Mouse (Mus musculus): ENCODE measurements at regions not wholly inside any gene's neighbourhood (a gene's known extent, or its start where the extent isn't known, plus 50 kb on each side); places are given as distances from the start of the nearest gene placed in this dataset.
"Not testable (repeated sequence)": the region's sequence is repeated elsewhere in the genome, so short reads cannot be mapped to it uniquely, and the experiment has no call there.

DNA sequence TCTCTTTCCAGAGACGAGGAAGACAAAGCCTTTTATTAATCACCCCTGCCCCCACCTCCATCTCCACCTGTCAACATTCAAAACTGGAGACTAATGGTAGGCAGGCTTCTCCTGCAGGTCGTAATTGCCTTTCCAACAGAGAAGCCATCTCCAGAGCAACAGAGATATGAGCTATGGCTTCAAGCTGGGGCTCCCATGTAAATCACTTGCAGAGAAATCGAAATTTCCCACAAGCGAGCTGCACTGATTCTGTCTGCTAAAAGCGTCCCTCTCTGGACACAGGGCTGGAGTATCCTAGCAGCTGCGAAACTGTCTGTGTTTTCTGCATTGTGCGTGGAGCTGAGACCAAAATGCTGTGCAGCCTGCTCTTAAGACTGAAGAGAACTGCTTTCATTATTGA, 176.6 kb downstream of the Cartpt start:
- DNase-seq, result no peak

DNA sequence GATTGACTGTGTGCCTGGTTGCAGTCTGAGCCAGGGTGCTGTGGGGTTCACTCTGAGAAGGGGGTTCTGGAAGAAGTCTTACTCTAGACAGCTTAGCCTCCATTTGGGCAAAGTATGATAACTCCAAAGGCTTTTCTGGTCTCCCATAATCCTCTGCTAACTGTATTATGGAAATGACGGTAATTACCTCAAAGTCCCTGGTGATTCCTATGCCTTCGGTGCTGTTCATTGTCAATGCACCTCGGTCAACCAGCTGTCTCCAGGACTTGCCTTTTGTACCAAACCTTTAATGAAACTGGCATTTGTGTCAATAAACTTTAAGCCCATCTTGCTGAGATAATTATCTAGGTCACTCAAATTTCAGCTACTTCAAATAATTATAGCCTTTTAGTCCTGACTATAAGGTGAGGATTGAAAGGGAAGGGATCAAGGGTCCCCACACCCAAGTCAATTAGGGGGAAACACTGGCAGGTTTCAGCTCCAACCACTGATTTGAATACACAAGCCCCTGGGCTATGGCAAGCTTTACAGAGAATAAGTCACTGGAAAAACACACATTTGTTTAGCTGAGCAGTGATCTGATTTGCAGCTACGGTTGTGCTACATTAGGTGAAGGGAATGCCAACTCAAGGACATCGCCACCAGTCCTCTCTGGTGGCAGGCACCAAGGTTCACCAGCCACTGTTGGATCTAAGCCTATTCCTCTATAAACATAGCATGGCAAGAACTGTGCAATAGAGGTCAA, 177.5 kb downstream of the Cartpt start:
- no peak for DNase-seq

DNA sequence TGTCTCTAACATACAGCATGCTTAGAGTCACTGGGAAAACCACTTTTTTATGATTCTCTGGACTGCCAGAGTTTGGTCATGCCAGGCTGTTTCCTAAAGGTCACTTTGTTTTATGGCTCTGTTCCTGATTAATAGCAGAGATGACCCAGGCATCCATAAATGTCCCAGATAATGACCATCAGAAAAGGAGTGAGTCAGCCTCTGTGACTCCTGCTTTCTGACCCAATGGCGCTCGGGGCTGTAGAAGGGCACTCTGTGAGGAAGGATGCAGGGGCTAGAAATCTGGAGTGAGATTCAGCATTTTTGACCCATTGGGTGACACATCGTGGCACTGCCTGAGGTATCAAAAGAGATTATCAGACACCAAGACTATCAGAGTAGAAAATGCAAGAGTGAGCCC, 180.3 kb downstream of the Cartpt start:
- no peak for DNase-seq

DNA sequence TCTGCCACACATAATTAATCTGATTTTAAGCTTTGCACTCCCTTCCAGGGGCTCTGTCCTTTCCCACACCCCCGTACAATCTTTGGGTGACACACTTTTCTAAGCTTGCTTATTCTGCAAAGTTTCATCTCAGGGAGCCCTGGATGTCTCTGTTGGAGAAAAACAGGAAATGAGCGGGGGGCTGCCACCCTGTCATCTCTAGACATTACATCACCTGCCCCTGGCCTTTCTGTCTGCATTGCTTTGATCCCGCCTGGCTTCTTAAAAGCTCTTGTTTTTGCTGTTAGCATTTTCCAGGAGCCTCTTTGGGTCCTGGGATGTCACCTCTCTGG, 180.2 kb upstream of the Map1b start:
- no peak for DNase-seq

DNA sequence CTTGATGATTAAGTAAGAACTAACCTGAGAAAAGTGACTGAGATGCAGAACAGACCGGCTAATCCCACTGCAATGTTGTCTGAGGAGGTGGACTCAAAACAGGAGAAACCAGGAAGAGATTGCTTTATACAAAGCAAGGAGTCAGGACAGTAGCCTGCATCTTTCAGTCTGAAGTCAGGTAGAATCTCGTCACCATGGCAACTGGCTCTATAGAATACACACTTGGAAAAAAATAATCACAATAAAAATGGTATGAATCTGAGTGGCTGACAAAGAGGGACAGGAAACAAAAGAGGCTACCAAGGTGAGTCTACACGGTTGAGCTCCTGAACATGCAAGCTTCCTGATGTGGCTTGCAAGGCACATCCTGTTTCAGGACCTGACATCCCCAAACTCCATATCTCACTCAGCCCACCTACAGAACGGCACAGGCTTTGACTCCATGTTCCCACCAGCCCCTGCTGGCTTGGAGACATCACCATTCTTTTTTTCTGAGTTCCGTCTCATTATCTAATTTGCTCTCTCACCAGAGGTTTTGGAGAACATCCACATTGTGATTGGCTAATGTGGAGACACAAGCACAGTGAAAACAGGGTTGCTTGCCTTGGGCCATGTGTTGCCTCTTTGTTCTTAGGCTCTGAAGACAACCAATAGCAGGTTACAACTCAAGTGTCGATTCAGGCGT, 179.7 kb upstream of the Map1b start:
- DNase-seq, result no peak

DNA sequence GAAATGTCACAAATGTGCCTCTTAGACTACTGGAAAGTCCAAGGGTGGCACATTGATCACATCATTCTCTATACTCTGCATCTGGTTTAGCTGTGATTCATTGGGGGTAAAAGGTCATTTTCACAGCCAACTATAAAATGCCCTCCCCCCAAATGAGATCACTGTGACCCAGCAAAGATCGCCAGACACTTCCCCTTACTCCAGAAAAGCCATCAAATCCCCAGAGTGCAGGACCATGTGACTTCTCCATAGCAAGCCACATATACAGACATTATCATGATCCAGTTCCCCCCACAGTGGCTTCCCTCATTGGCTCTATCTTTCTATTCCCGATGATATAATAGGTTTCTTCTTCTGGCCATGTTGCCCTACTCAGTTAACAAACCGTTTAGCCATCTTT, 163.6 kb upstream of the Map1b start:
- DNase-seq, result no peak

DNA sequence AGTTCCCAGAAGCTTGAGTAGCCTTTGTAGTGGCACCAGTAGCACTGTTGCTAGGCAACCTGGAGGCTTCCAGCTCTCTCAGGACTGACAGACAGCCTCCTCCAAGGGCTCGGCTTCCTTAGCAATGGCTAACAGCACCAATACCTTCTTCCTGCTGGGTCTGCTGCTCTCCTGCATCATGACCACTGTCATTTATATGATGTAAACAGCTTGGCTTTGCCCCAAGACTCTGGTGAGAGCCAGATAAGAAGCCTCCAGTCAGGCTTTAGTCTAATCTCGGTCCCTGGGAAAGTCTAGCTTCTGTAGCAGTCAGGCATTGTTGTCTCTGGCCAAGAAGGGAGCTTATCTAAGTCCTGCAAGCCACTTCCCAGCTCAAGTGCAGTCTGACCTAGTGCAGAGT, 163.1 kb upstream of the Map1b start:
- DNase-seq, result peak; percentile 35

DNA sequence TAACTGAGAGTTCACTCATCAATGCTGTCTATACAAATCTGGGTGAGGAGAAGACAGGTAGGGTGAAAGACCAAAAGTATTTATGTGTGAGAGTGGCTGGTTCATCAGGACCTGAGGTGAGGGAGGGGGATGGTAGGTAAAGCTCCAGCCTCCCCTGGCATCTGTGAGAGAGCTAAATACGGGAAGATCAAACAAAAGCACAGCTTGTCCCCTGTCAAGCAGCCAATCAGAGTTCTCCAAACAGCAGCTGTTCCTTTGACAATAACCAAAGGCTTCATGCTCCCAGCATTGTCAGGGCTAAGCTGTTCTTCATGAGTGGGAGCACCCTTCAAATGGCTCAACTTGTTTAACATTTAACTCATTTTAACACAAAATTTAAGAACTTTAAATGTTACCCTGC, 160.1 kb upstream of the Map1b start:
- peak; percentile 11 for DNase-seq

DNA sequence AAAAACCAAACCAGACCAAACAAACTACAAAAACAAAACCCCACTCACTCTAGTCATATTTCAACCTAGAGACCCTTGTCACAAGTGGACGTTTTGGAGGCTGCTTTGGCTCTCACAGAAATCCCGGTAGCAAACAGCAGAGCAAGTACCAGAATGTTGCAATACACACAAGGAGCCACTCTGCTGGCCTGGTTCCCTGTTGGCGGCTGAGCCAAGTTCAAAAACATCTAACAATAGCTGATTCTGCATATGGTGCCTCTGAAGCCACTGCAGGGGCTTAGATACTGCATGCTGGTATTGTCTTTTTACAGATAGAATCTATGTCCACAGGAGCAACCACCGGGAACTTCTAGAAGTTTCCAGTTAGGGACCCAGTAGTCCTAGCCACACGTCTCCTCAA, 159.6 kb upstream of the Map1b start:
- DNase-seq, result peak; percentile 75

DNA sequence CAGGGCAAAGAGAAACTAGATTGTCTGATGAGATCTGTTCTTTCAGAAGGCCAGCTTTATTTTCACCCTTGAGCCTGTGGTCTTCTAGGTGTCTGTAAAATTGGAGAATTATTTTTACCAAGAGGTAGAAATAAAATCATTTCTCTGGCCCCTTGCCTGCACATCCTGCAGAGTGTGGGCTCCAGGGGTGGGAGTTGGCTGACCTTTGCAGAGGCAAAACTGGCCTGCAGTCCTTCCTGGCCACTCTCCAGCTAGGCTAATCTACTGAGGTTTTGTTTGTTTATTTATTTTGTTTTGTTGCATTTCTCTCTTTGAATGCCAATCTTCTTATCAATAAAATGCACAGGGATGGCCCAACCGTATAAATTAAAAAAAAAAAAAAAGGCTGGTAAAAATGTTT, 156.4 kb upstream of the Map1b start:
- DNase-seq, result no peak

DNA sequence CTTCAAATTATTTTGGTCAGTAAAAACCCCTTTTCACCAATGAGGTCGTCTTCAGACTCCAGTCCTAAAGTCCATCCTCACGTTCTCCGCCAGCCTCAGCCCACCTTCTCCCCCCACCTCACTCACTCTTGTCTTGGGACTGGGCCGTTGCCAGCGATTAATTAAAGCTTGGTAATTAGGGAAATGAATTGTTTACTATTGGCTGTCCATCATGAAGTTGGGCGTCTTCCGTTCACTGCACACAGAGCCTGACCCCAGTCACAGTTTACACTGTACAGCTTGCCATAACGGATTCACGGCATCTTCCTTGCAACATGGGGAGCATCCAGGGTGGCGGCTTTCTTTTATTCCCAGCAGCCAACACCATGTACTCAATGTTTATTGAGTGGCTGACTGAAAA, 155.4 kb upstream of the Map1b start:
- no peak for DNase-seq

DNA sequence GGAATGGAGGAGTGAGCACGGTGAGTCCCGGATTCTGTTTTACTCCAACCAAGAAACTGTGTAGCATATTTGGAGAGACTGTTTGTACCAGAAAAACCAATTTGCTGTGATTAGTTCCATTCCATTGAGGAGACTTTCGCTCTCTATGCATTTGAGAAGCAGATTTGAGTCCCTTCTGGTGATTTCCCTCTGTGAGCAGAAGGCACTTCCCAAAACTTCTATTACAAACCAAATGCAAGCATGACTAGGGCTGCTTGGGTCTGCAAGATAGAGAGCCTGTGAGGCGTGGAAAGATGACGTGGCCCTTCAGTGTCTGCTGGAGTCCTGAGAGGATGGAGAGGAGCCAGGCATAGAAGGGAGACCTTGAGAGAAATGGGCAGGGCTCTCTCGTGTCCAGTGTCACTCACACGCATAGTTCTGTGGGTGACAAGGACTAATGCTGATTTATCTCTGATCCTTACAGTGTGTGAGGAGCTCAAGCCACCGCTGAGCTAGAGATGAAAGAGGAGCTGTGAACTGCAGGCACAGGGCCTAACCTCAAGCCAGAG, 153.7 kb upstream of the Map1b start:
- no peak for DNase-seq

DNA sequence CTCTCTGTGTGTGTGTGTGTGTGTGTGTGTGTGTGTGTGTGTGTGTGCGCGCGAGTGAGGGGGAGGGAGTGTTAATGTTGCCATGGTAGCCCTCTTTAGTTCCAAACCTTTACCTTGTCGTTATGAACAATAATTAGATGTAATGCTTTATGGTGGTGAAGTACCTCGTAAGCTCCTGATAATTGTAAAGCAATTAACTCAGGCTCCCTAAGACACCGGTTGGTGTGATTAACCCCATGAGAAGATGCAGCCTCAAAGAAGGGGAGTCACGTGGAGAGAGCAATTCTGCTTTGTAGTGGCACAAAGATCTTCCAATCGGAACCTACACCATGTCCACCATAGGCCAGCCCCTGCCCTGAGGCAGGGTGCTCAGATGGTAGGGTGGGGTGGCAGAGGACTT, 152.3 kb upstream of the Map1b start:
- DNase-seq, result no peak

DNA sequence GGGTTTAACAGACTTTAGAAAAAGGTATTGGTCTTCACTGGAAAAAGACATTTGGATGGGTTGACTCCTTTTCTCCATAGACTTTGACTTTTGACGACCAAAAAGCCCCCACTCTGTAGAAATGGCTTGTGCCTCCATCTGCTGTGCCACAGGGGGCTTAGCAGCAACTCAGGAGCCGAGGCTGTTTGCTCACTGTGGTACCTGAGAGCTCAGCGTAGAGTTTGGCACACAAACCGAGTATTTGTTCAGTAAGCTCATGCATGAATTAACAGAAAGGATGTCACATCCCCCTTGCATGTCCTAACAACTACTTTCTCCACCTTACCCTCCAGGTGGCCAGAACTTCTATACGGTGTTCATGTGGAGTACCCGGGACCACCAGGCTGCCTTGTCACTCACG, 149.7 kb upstream of the Map1b start:
- DNase-seq, result no peak

DNA sequence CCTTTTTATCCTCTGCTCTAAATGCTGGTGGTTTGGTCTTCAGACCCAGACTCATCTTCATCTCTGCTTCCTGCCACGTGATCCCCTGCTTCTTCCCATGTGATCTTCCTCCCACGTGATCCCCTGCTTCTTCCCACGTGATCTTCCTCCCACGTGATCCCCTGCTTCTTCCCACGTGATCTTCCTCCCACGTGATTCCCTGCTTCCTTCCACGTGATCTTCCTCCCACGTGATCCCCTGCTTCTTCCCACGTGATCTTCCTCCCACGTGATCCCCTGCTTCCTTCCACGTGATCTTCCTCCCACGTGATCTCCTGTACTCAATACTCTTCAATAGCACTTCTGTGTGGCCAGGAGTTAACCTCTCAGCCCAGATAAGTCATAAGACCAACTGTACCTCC, 147.1 kb upstream of the Map1b start:
- DNase-seq, result not testable (repeated sequence)

DNA sequence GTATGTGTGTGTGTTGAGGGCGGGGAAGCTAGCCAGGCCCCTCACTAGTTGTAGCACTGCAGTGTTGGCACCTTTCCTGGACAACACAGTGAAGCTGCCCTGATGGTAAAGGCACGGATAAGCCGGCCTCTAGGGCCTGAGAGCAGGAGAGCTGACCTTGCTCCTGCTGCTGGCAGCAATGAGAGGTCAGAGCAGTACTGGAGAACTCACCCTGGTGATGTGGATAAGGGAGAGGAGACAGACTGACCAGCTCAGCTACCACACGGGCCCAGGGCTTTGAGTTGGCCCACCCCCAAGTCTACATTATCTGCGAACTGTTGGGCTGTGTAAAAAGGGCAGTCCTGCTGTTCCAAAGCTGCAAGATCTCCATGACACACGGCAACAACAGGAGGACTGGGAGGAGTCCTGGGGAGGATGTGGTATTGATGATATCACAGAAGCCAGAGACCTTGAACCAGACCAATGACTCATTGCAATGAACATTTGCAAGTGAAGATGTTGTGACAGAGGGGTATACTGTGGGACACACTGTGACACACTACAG, 131.4 kb upstream of the Map1b start:
- DNase-seq, result no peak

DNA sequence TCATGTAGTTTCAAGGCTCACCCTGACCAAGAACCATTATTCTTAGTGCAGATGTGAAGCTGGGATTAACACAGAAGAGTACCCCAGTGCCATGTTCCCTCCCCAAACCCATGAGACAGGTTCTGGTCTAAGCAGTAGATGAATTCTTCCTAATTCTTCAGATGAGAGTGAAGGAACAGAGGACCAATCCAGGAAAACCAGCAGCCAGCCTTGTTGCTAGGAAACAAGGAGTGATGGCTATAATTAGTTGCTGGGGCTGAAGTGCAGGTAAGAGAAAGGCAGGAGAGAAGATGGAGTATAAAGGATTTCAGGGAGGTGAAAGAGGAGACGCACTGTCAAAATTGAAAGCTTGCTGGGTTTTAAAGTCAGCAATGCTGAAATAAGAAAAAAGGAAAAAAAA, 128.4 kb upstream of the Map1b start:
- DNase-seq, result no peak

DNA sequence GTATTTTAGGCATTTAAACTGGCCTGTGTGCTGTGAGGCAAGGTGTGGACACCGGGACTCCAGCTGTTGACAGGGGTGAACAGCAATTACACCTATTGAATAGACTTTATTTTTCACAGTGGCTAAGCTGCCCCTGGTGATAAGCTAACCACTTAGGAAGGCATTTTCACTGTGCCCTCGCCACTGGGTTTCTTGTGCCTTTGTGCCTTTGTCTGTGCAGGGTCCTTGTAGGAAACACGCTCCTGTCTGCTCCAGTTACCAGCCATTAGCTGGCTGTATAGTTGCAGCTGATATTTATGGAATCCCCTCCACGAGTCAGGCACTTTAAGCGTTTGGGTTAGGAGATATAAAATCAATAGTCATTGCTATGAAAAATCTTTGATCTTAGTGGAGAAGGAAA, 126.5 kb upstream of the Map1b start:
- no peak for DNase-seq

DNA sequence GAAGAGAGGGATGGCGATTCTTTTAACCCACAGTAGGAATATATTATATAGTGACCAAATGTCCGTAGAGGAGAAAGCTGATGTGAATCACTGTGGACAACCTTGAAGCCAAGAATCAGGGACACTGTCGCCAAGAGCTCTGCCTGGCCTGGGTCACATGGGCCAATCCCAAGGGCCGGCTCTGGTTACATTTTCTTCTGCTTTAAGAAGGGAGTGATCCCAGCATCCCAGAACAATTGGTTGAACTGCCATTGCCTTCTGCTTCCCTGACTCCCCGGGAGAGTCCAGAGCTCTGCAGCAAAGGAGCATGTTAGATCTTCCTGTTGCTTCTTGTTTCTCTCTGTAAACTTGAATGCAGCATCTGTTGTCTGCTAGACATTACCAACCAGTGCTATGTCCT, 126.0 kb upstream of the Map1b start:
- no peak for DNase-seq

DNA sequence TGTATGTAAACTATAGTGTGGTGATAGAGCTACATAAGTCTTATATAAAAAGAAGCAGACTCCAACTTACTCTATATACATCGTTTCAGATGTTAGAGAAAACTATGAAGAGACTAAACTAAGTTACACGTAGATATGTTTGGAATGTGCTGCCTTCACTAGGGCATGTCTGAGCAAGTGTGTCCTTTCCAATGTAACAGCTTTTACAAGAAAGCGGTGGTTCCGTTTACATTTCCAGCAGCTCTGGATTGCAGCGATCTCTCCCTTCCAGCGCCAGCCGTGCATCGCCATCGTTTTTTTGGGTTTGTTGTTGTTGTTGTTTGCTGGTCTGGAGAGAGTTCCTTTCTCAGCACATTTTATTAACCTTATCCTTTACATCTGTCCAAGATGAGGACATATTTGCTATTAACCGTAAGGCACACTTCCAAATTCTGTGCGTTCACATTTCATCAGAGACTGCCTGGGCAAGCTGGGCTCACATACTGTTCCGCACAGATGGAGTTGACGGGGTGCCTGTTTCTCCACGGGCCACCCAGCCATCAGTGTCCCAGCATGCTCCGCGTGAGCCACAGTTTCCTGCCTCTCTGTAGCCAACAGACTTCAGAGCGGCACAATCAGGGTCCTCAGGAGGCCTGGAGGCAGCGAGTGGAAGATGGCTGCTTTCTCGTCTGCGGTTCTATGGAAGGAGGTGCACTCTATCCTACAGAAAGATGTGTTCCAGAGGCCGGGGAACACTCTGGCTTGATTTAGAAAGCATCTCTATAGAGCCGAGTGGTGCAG, 125.2 kb upstream of the Map1b start:
- no peak for DNase-seq

DNA sequence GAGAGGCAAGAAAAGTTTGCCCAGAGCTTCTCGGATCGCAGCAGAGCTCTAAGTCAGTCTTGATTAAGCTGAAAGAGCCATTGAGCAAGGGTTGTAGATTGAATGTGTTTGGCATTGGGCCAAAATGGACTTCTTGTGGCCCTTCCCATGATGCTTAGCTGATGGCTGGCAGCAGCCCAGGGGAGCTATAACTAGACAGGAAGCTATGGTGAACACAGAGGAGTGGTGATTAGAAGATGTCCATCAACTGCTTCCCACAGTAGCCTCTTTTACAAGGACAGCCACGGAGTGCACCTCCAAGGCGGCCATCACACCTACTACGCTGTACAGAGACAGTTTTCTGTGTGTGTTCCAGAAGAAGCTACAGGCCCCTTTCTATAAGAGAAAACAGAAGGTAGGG, 116.4 kb upstream of the Map1b start:
- DNase-seq, result no peak

DNA sequence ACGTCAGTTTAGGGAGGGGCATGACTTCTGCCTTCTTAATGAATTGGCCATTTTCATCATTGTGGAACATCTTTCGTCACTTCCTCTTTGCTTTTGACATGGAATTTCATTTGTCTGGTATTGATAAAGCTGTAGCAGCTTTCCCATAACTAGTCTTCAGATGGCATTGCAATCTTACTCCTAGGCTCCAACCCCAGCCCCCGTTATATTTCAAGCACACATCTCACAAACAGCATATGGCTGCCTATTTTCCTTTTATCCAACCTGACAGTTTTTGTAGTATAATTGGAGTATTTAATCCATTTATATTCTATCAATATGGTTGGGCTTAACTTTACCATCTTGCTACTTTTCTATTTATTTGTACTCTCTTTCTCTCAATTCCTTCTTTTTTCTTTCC, 114.5 kb upstream of the Map1b start:
- DNase-seq, result no peak

DNA sequence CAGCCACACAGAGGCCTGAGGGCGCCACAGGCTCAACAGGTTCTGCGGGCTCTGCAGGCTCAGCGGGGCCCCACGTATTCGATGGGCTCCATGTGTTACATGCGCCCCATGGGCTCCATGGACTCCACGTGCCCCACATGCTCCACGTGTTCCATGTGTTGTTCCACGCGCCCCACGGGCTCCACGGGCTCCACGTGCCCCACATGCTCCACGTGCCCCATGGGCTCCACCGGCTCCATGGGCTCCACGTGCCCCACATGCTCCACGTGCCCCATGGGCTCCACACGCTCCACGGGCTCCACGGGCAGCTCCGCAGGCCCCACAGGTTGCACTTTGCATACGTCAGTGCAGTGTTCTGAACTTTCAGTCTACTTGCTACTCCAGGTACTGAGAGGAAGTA, 114.0 kb upstream of the Map1b start:
- no peak for DNase-seq

DNA sequence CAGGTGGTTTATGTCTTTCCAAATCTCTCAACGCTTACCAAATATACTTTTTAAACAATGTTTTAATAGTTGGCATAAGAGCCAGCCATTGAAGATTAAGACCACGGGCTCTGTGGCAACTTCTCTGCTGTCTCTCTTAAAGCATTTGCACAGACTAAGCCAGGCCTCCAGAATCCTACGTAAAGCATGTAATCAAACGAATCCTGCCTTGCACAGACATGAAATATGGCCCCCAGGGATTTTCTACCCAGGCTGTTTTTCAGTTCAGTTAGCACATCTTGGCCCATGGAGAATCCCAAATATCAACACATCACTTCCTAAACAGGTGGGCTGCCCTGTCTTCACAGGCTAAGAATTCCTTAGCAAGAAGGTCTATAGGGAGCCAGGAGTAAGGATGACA, 108.9 kb upstream of the Map1b start:
- no peak for DNase-seq

Measured in lung, postnatal 36 days (tissue).